Mouse (Mus musculus): ENCODE measurements around the gene Fam114a1.

Gene Fam114a1

DNA sequence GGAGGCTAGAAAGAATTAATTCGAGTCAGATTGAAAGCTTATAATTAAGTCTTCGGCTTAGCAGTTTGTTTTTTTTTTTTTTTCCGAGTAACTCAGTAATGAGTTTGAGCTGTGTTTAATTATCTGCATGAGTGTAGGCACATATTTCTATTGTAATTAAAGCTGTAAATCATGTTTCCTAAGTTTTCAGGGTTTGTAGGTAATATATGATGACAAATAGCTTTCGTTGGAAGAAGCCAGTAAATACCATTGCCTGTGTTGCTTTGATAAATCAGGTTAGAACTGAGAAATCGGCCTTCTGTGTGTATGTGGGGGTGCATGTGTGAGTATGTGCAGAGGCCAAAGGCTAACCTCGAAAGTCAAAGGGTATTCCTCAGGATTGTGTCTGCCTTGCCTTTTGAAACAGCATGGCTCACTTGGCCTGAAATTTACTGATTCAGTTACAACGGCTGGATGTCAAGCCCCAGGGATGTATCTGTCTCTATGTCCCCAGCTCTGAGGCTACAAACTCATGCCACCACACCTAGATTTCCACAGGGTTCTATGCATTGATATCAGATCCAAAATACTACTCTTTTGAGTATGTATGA lies 34.2 kb downstream of the Fam114a1 start:
- DNase-seq (ENCODE audit: low read depth in 1 of 2, low spot score in 2 of 2) = no peak

DNA sequence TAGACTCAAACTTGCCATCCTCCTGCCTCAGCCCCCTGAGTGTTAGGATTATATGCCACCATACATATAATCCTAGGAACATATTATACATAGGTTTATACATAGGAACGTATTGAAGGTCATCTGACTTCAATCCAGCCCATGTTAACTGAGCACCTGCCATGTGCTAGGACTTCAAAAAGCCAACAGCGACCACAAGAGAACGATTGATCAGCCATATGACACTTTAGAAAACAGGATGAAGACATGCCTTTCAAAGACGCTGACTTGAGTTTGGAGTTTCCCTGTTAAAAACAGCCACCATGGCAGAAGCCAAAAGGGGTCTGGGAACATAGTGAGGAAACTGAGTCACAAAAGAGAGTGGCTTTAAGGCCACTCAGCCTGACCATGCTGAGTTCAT lies 35.4 kb downstream of the Fam114a1 start:
- no peak for DNase-seq (ENCODE audit: low read depth in 1 of 2, low spot score in 2 of 2)

DNA sequence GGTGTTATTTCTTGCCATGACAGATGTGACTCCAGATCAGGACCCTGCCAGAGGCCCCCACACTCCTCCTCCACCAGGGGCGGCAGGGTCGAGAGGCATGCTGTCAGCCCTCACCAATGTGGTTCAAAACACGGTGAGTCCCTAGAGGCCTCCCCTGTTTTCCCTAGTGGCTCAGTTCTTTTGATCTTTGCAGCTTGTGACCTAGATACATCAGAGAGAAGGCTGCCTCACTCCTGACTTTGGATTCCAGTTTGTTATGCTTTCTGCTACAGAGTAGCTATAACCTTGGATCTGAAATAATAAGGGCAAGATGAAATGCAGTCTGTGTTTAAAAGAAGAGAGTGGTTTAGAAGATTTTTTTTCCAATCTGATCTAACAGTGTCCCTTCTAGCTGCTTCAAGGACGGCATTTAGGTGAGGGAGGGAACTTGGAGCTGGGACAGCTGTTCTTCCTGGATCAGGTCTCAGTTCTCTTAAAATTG lies 36.2 kb downstream of the Fam114a1 start:
- no peak for DNase-seq (ENCODE audit: low read depth in 1 of 2, low spot score in 2 of 2)

DNA sequence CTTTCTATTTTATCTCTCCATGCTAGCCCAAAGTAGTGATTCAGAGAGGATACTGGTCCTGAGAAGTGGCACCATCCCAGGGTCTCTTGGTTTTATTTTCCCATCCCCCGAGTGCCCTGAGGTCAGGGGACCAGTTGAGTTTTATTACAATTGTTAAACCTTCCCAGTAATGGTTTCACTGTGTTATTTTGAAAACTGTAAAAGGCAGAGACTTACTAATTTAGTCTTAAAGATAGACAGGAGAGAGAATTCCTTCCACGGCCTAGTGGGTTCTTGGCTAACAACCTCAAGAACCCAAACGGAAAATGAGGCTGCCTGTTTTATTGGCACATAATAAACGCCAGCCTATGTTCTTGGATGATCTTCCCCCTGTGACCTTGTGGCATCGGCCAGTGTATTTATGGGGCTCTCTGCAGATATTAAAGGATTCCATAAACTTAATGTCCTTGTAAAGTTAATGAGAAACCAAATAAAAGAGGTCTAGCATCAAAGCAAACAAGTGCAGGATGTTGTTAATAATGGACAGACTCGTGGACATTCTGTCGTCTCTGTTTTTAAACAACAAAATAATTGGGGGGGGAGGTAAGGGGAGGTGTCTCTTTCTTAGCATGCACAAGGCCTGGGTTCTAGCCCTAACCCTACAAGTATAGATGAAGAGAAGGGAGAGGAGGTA lies 42.2 kb downstream of the Fam114a1 start:
- DNase-seq (ENCODE audit: low read depth in 1 of 2, low spot score in 2 of 2) = no peak

DNA sequence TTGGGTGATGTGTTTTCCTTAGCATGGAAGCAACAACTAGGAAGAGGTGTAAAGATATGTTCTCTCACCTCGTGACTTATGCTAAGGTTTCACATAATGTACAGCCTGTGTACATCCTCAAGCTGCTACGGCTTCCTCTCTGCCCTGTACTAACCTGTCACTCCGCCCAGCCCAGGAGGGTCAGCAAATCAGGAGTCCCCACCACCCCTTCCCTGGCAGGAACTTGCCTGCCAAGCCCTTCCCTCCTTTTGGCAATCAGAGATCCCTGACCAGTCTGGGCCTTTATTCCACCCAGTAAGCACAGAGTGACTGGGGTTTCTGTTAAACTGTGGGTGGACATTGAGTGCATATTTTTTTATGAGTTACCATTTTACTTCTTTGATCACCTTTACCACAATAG lies 45.6 kb downstream of the Fam114a1 start:
- DNase-seq (ENCODE audit: low read depth in 1 of 2, low spot score in 2 of 2) = no peak

DNA sequence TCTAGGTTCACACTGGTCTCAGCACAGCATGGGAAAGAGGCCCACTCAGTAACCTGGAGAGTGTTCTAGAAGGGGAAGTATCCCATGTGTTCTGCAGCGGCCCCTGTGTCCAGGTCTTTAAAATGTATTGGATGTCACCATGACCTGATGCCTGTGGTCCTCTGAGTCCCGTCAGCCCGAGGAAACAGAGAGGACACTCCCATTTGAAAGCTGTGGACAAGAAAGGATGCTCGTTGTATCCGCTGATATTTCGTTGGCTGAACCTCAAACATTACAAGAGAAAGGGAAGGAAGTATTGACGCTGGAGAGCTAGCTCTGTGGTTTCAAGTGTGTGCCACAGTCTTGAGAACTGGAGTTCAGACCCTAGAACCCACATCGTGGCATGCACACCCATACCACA lies 49.2 kb downstream of the Fam114a1 start:
- DNase-seq (ENCODE audit: low read depth in 1 of 2, low spot score in 2 of 2) = no peak

DNA sequence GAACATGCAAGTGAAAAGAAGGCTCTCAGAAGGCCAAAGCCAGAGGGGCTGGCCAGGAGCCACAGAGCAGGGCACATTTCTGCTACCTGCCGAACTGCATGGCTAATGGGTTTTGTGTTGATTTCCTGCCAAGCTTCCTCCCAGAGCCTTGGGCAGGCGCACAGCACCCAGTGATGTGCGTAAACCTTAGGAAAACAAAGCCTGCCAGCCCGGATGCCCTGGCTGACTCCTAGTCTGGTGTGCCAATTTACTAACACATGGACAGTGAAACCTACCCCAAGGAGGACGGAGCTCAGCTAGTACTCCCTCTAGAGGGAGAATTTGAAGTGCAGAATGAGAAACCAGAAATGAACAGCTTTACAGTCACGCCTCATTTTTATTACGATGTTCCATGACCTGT lies 50.0 kb downstream of the Fam114a1 start:
- DNase-seq (ENCODE audit: low read depth in 1 of 2, low spot score in 2 of 2) = no peak

DNA sequence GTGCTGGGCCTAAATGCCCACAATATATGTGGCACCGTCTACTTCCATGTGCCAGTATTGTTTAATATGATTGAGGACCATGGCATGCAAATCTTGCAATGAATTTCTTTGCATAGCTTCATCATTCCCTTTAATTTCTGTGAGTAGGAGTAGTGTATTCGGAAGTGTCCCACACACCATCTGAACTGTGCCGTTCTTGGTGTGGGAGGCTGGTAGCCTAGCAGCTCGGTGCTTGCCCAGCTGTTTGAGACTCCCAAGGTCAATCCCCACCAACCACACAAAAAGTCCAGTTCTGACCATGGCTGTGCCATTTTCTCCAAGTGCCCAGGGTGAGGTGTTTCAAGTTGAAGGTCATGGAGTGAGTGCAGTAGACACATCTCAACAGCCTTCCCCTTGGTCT lies 52.1 kb downstream of the Fam114a1 start:
- no peak for DNase-seq (ENCODE audit: low read depth in 1 of 2, low spot score in 2 of 2)

DNA sequence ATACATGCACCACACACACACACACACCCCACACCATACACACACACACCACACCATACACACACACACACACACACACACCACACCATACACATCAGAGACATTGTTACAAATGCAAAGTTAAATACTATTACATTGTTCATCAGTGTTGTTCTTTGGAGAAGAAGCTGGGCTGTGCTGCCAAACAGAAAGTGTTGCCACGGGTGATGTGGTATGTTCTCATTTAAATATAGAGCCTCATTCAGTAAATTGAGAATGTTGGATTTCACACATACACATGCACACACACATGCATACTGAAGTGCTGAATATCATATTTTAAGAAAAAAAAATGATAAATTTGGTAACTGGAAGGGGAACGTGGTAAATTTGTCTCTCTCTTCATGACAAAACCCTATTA lies 54.8 kb downstream of the Fam114a1 start:
- no peak for DNase-seq (ENCODE audit: low read depth in 1 of 2, low spot score in 2 of 2)

DNA sequence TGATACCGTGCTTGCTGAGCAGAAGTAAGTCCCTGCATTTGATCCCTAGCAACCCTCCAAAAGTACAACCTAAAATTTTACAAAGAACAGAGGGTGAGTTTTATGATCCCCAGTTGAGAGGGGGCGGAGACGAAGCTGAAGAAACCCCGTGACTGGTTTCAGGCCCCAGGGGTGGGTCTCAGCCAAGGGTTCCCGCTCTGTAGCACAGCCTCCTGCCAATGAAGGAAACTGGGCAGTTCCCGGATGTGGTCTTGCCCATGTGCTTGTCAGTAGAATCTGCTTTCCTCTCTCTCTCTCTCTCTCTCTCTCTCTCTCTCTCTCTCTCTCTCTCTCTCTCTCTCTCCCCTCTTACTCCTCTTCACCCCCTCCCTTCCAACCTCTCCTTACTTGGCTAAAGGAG lies 56.0 kb downstream of the Fam114a1 start:
- DNase-seq (ENCODE audit: low read depth in 1 of 2, low spot score in 2 of 2) = no peak

DNA sequence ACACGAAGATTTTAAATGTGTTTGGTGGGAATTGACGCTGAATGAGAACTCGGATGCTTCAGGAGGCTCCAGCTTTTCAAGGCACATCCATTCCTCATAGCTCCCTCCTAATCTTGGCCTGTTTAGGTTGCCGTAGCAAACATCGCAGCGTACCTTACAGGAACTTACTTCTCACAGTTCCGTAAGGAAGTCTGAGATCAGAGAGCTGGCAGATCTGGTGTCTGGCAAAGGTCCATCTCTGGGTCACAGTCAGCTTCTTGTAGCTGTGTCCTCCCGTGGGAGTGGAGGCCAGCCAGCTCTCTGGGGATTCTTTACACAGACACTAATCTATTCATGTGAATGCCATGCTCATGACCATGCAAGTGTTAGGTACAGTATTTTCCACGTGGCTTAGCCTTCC lies 56.9 kb downstream of the Fam114a1 start:
- no peak for DNase-seq (ENCODE audit: low read depth in 1 of 2, low spot score in 2 of 2)

DNA sequence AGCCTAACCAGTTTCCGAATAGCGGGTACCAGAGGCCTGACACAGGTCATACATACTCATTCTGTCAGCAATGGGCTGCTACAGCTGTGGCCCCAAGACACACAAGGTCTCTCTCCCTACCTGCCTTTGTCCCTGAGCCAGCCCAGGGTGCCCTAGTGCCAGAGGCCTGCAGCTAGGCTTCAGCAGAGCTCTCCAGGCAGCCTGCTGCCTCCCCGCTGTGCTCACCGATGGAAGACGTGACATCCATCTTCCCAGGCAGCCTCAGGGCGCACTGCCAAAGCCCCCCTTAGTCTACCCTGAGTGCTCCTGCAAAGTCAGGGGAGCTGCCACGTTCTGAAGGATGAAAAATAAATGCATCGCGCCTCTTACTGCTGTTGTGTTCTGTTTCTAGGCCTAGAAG lies 58.1 kb downstream of the Fam114a1 start:
- no peak for DNase-seq (ENCODE audit: low read depth in 1 of 2, low spot score in 2 of 2)

DNA sequence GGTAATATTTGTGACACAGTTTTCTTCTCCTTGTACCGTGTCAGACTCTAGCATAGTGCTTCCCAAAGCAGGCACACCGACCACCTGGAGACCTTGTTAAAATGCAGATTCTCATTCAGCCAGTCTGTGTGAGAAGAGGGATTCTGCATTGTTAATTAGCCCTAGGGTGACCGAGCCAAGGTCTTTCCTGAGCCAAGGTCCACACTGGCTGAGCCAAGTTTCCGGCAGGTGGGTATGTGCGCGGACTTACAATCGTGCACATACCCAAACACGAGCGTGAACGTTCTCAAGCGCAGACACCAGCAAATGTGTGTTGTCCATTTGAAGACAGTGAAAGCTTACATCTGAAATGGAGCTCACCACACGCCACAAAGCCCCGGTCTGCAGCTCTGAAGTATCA lies 66.7 kb downstream of the Fam114a1 start:
- no peak for DNase-seq (ENCODE audit: low read depth in 1 of 2, low spot score in 2 of 2)

DNA sequence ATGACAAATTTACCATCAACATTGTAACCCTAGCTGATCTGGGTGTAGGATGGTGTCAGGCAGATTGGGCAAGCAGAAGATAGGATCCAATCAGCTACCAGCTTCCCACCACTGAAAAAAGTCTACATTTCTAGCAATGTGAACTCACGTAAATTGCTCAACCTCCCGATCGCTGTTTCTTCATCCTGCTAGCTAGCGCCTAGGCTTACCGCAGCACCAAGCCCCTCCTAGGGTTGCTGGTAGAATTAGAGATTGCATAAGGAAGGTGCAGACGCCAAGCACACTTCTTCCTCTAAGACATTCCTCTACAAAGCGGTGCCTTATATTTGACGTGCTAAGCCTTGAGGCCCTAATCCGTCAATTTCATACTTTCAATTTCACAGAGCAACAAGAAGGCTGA lies 68.4 kb downstream of the Fam114a1 start:
- DNase-seq (ENCODE audit: low read depth in 1 of 2, low spot score in 2 of 2) = peak; percentile 5 to 35

DNA sequence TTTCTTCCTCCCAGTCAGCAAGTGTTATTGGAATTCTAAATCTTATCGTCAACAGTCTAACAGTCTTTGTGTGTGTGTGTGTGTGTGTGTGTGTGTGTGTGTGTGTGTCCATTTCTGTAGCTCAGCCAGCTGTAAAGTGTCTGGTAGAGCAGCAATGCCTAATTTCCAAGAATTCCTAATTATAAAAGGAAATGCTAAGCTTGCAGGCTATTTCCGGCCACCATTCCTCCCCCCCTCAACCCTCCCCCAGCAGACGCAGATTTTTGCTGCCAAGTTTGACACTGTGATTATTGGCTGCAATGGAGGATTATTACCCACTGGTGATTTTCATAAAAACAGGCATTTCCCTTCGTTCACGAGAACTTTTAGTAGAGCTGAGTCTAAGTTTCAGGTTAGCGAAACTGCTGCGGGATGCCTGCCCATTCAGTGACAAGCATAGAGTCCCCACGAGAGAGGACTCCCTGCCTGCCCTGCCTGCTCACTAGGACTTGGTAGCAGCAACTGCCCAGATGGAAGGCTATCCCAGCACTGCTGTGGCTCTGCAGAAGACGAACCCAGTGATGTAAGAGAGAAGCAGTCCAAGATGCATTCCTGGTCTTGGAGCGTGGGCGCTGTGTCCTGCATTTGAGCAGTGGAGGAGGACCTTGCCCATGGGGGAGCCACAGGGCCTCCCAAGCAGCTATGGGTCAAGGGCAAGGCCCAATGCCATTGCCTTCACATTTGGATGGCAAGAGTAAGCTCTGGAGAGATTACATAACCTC lies 69.1 kb downstream of the Fam114a1 start:
- DNase-seq (ENCODE audit: low read depth in 1 of 2, low spot score in 2 of 2) = no peak

DNA sequence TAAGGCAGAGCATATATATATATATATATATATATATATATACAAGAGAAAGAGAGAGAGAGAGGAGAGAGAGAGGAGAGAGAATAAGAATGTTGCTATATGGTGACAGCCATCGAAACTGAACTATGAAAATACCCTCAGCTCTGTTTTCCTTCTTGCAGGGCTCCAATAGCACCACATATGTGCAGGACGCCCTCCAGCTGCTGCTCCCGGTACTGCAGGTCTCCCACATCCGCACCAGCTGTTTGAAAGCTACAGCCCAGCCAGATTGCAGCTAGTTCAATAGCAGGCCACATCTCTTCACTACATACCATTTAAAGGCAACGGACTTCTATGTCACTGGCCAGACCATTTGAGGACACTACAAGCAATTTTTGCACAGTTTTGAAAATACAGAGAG lies 70.6 kb downstream of the Fam114a1 start:
- DNase-seq (ENCODE audit: low read depth in 1 of 2, low spot score in 2 of 2) = peak in 1 of 2 experiments; percentile 17

DNA sequence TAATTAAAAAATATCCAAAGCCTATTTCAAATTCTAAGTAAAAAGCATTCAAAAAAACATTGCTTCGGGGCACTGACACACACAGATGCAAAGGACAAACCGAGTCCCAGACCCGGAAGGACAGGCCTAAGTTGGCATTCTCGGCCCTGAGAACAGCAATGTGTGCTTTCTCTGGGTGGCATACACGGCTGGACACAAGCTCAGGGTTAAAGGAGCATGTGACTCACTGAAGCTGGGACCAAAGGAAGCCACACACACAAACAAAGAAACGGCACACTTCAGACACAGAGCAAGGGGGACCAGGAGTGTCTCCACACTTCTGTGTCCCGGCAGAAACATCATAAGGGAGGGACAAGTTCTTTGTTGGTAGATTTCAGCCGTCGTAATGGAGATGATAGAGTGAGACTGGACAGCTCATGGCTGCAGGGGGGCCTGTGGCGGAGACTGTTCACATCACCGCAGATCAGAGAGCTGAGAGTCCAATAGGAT lies 73.6 kb downstream of the Fam114a1 start:
- DNase-seq (ENCODE audit: low read depth in 1 of 2, low spot score in 2 of 2) = no peak

DNA sequence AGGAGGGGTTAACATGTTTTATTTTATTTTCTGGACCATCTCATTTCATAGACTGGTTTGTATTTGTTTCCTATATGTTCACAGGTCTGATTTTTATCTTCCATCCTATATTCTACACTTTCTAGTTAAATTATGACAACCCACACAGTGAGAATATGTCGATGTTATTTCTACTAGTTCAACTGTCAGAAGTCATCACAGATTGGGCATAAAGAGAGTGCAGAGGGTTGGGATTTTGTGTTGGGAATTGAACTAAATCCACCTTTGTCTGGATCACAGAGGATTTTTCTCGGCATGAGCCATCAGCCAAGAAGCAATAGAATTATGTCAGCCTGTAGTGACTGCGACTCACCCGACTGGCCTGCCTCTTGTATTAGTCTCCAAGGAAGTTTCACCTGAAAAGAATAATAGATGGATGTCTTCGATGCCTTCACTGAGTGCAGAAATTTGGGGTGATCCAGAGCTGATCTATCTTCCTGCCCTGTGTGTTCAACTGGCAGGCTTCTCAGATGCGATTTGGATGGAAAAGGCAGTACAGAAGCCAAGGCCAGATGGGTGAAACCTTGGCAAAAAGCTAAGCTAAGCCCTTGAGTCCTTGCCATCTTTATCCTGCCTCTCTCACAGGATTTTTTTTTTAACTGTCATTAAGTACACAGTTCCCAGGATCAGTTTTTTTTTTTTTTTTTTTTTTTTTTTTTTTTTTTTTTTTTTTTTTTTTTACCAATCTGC lies 75.9 kb downstream of the Fam114a1 start:
- no peak for DNase-seq (ENCODE audit: low read depth in 1 of 2, low spot score in 2 of 2)

DNA sequence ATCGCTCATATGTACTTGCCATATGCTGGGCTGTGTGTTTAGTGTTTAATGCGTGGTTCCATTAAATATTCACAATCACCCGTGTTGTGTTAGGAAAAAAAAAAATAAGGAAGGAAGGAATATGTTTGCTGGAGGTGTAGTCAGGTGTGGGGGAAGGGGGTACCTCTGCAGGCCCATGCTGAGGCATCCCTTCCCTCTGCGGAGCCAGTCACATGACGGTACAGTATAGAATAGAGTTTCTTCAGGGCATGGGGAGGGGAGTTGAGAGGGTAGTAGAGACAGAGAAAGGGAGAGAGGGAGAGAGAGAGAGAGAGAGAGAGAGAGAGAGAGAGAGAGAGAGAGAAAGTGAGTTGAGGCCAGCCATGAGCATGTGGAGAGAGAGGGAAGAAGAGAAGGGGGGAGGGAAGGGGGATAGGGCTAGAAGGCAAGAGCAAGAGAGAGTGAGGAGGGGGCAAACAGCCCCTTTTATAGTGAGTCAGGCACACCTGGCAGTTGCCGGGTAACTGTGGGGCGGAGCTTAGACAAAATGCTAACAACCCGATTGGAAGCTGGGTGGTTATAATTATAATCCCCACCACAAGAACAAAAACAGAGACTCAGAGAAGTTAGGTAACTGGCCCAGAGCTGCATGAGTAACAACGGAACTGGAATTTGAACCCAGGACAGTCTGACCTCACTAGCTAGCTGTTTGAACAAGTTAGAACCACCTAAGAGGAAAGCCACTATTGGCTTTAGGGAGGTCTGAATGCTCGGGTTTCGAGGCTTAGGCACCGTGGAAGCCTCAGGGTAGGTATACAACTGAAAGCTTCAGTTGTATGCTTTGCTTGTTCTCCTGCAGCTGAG lies 76.8 kb downstream of the Fam114a1 start:
- DNase-seq (ENCODE audit: low read depth in 1 of 2, low spot score in 2 of 2) = no peak

DNA sequence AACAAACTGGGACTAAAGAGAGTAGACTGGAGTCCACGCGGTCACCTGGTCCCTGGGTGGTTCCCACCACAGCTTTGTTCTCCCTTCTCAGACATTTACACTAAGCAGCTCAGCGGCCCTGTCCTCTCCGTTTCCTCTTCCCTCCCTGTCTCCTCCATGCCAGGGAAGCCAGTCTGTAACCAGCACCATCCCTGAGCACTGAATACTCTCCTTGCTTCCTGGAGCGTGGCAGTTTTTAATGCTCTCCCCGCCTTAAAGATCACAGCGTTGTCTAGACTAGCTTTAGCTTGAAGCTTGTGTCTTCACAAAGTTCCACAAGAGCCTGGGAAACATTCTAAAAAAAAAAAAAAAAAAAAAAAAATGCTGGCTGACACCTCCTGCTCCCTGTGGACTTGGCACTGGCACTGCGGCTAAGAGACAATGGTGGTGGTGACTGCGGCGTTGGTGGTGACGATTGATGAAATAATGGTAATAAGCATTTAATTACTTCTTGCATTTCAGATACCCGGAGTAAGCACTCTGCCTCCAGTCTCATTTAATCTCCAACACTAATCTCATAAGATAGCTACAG lies 77.5 kb downstream of the Fam114a1 start:
- no peak for DNase-seq (ENCODE audit: low read depth in 1 of 2, low spot score in 2 of 2)

All from monocyte, adult 2 months (primary cell).